Mouse (Mus musculus) ES-E14 (cell line): Measurements from ENCODE around the gene Anpep. TPM values are rescaled to one million over a fixed set of nuclear protein-coding genes. Genes with fewer than 3 reads are reported as not detected.

Experiments used
- DNase-seq: peaks from one replicate; pipeline ENCODE4 v3.0.0-alpha.2; 2013; ENCODE audit warnings: low read depth, low spot score
- H3K27ac ChIP-seq: 2 replicates; pipeline ENCODE4 v1.5.1; 2012; ENCODE audit warnings: low read depth, mild to moderate bottlenecking, low read length, moderate library complexity, mixed read lengths; ENCODE audit not compliant: poor library complexity, insufficient read depth, severe bottlenecking
- H3K36me3 ChIP-seq: 2 replicates; pipeline ENCODE4 v1.6.1; 2012; ENCODE audit warnings: mild to moderate bottlenecking, low read length, moderate library complexity, mixed read lengths; ENCODE audit not compliant: control insufficient read depth, poor library complexity, insufficient read depth, severe bottlenecking
- H3K4me1 ChIP-seq, 2 experiments: fragments of 150-350 bp in 1 of 2; sonication (generic) in 1 of 2; 2 replicates each; pipeline ENCODE4 v1.6.1; 2012; ENCODE audit warnings: low read length in 2 of 2, mild to moderate bottlenecking in 1 of 2, mixed read lengths in 1 of 2; ENCODE audit not compliant: control insufficient read depth in 2 of 2, insufficient read depth in 2 of 2, poor library complexity in 1 of 2
- H3K4me3 ChIP-seq, 2 experiments: fragments of 150-350 bp in 1 of 2; sonication (generic) in 1 of 2; 2 replicates each; pipeline ENCODE4 v1.5.1; 2012; ENCODE audit warnings: low read length in 2 of 2, low read depth in 1 of 2, mild to moderate bottlenecking in 1 of 2, mixed read lengths in 1 of 2; ENCODE audit not compliant: insufficient read depth in 1 of 2, poor library complexity in 1 of 2, severe bottlenecking in 1 of 2
- H3K9ac ChIP-seq: 2 replicates; pipeline ENCODE4 v1.6.1; 2012; ENCODE audit warnings: low read depth, mild to moderate bottlenecking, low read length, mixed read lengths; ENCODE audit not compliant: poor library complexity, insufficient read depth, severe bottlenecking
- H3K9me3 ChIP-seq: fragments of 150-350 bp; sonication (generic); 2 replicates; pipeline ENCODE4 v1.6.1; 2012; ENCODE audit warnings: low read depth, mild to moderate bottlenecking, low read length; ENCODE audit not compliant: control insufficient read depth, insufficient read depth
- CHD2 ChIP-seq: IDR thresholded peaks from 2 replicates; pipeline ENCODE4 v1.6.1; 2014; ENCODE audit warnings: mild to moderate bottlenecking, low read depth, low read length, inconsistent platforms
- HCFC1 ChIP-seq: IDR thresholded peaks from 2 replicates; pipeline ENCODE4 v1.6.1; 2012; ENCODE audit warnings: low read length, inconsistent platforms, borderline replicate concordance; ENCODE audit not compliant: insufficient read depth
- MAFK ChIP-seq: IDR thresholded peaks from 2 replicates; pipeline ENCODE4 v1.6.1; 2014; ENCODE audit warnings: mild to moderate bottlenecking, low read depth, low read length, inconsistent platforms; ENCODE audit not compliant: insufficient read depth
- ZC3H11A ChIP-seq: IDR thresholded peaks from 2 replicates; pipeline ENCODE4 v1.6.1; 2012; ENCODE audit warnings: low read depth, mild to moderate bottlenecking, inconsistent platforms, low read length, borderline replicate concordance
- ZNF384 ChIP-seq: IDR thresholded peaks from 2 replicates; pipeline ENCODE4 v1.6.1; 2012; ENCODE audit warnings: low read depth, low read length, inconsistent platforms
- in situ Hi-C, 2 experiments: fragments of 600-800 bp; cut with MboI; formaldehyde crosslinking; loops; one replicate each; pipeline ENCODE4 v1.15.1; 2025; ENCODE audit warnings: low sequenced_read_pairs in 2 of 2, inconsistent platforms in 1 of 2; ENCODE audit not compliant: unreplicated experiment in 2 of 2
- total RNA-seq: library from RNA; depleted of rRNA; stranded (reverse); fragments of 300-350 nt; gene quantifications from 2 replicates; pipeline ENCODE4 v1.2.3, GENCODE M21; 2012

Gene Anpep
- total RNA-seq, 1 experiment: 11.4 TPM

GRCm38 (mm10) chr7:79900753-79901152, 39.9 kb upstream of the Anpep start:
- in situ Hi-C loops: no loop called here
- Histone ChIP-seq H3K9ac (no peak overlapping the region), H3K4me3 (no peak overlapping the region)

GRCm38 (mm10) chr7:79895225-79895624, 34.4 kb upstream of the Anpep start:
- TF ChIP-seq MAFK: no peak
- no peak for TF ChIP-seq ZNF384
- TF ChIP-seq ZC3H11A: no peak
- TF ChIP-seq CHD2: no peak
- TF ChIP-seq HCFC1: no peak
- DNase-seq: no peak
- in situ Hi-C loops: no loop called here
- no peaks in the 10 kb centered on the region for H3K9me3 ChIP-seq
- H3K9ac ChIP-seq: no peak overlapping the region
- H3K4me3 ChIP-seq: no peak overlapping the region
- no peak overlapping the region for H3K27ac ChIP-seq
- peaks cover 4 to 10% of the 10 kb centered on the region in 2 experiments; a peak in 3 of 4 replicates for H3K4me1 ChIP-seq
- H3K36me3 ChIP-seq: 0 out of 2 replicates have a peak, but pooled peaks cover 2% of the 10 kb centered on the region

More at GRCm38 (mm10) chr7:79900753-79901152, 39.9 kb upstream of the Anpep start:
- 0 out of 4 replicates have a peak, but pooled peaks cover 0 to 1% of the 10 kb centered on the region in 2 experiments for H3K4me1 ChIP-seq
- H3K36me3 ChIP-seq: peaks cover 2% of the 10 kb centered on the region
- no peak overlapping the region for H3K27ac ChIP-seq
- H3K9me3 ChIP-seq: no peaks in the 10 kb centered on the region
- TF ChIP-seq ZC3H11A: no peak
- TF ChIP-seq CHD2: no peak
- TF ChIP-seq MAFK: no peak
- no peak for TF ChIP-seq HCFC1
- TF ChIP-seq ZNF384: no peak
- no peak for DNase-seq

GRCm38 (mm10) chr7:79894790-79895189, 33.9 kb upstream of the Anpep start:
- no peak for DNase-seq
- H3K36me3 ChIP-seq: 0 out of 2 replicates have a peak, but pooled peaks cover 4% of the 10 kb centered on the region
- TF ChIP-seq MAFK: peak; percentile 95
- TF ChIP-seq CHD2: no peak
- peaks cover 4 to 11% of the 10 kb centered on the region in 2 experiments; a peak in 3 of 4 replicates for H3K4me1 ChIP-seq
- in situ Hi-C loops: no loop called here
- H3K4me3 ChIP-seq: no peak overlapping the region
- no peak overlapping the region for H3K27ac ChIP-seq
- H3K9me3 ChIP-seq: no peaks in the 10 kb centered on the region
- no peak overlapping the region for H3K9ac ChIP-seq

GRCm38 (mm10) chr7:79892576-79893428, 31.9 kb upstream of the Anpep start:
- Histone ChIP-seq H3K36me3 (0 out of 2 replicates have a peak, but pooled peaks cover 4% of the 10 kb centered on the region), H3K4me3 (no peak overlapping the region), H3K27ac (no peak overlapping the region), H3K4me1 (peaks cover 3 to 11% of the 10 kb centered on the region in 2 experiments; a peak in 3 of 4 replicates), H3K9me3 (no peaks in the 10 kb centered on the region), H3K9ac (no peak overlapping the region)
- no peak for TF ChIP-seq ZNF384
- TF ChIP-seq HCFC1: no peak
- no peak for DNase-seq
- in situ Hi-C loops: no loop called here
